Mouse (Mus musculus) neural tube, embryonic 11.5 days (tissue): ENCODE measurements around the gene Ankrd34a. TPM values are rescaled to one million over a fixed set of nuclear protein-coding genes. Genes with fewer than 3 reads are reported as not detected.

Experiments used
- ATAC-seq: fragments of 200-750 bp; cut with Nextera tagmentation; 2 replicates; pipeline ENCODE4 v1.8.0; 2017; ENCODE audit warnings: moderate number of reproducible peaks, mild to moderate bottlenecking, moderate TSS enrichment, moderate library complexity; ENCODE audit not compliant: insufficient read depth, low FRiP score, low TSS enrichment
- DNase-seq: peaks from one replicate; pipeline ENCODE4 v3.0.0-alpha.2; 2015; ENCODE audit warnings: low spot score
- H3K27ac ChIP-seq: fragments of 300-500 bp; sonication (generic); 2 replicates; pipeline ENCODE4 v1.5.1; 2014; ENCODE audit warnings: low read depth, mild to moderate bottlenecking, low read length
- H3K27me3 ChIP-seq: fragments of 300-500 bp; sonication (generic); 2 replicates; pipeline ENCODE4 v1.6.1; 2014; ENCODE audit warnings: mild to moderate bottlenecking, low read length, mixed read lengths; ENCODE audit not compliant: control insufficient read depth, insufficient read depth
- H3K36me3 ChIP-seq: fragments of 300-500 bp; sonication (generic); 2 replicates; pipeline ENCODE4 v1.6.1; 2014; ENCODE audit warnings: mild to moderate bottlenecking, low read length, moderate library complexity, mixed read lengths; ENCODE audit not compliant: control insufficient read depth, insufficient read depth
- H3K4me1 ChIP-seq: fragments of 300-500 bp; sonication (generic); 2 replicates; pipeline ENCODE4 v1.6.1; 2014; ENCODE audit warnings: low read length, mixed read lengths; ENCODE audit not compliant: control insufficient read depth, insufficient read depth
- H3K4me2 ChIP-seq: fragments of 300-500 bp; sonication (generic); 2 replicates; pipeline ENCODE4 v1.6.1; 2014; ENCODE audit warnings: low read depth, mild to moderate bottlenecking, moderate library complexity
- H3K4me3 ChIP-seq: fragments of 300-500 bp; sonication (generic); 2 replicates; pipeline ENCODE4 v1.5.1; 2014; ENCODE audit warnings: low read depth, low read length
- H3K9ac ChIP-seq: fragments of 300-500 bp; sonication (generic); 2 replicates; pipeline ENCODE4 v1.6.1; 2014; ENCODE audit warnings: mild to moderate bottlenecking, low read length
- H3K9me3 ChIP-seq: fragments of 300-500 bp; sonication (generic); 2 replicates; pipeline ENCODE4 v1.6.1; 2016; ENCODE audit warnings: low read length; ENCODE audit not compliant: control insufficient read depth
- WGBS: fragments of 180-500 bp; shearing (Covaris S2); extraction: QIAGEN DNeasy Blood & Tissue Kit; methylation state at CpG from one replicate; pipeline ENCODE4 v1.1.7; 2014; 5-methylcytosine and 5-hydroxymethylcytosine counted together
- polyA plus RNA-seq: library from polyadenylated mRNA; unstranded; fragments of >200 nt; fragmentation: Nextera tagmentation; extraction: Ambion mirVana; gene quantifications from 2 replicates; pipeline ENCODE4 v1.2.1, GENCODE M21; 2014

Ankrd34a gene
- polyA plus RNA-seq = 2.8 and 3.6 TPM in 2 replicates

GRCm38 (mm10) chr3:96596228-96596707, at the start of gene Ankrd34a:
Gene Ankrd34a, plus strand, starts transcription at chr3:96596636.
- H3K9ac ChIP-seq = peak within 1 kb of the TSS; percentile 52
- H3K4me2 ChIP-seq = peak within 1 kb of the TSS; percentile 98
- H3K36me3 ChIP-seq = no peaks in the 10 kb centered on the region
- no peaks in the 10 kb centered on the region for H3K9me3 ChIP-seq
- H3K27ac ChIP-seq = no peak within 1 kb of the TSS
- peaks cover 23% of the 10 kb centered on the region for H3K4me1 ChIP-seq
- H3K27me3 ChIP-seq = peaks cover 6% of the 10 kb centered on the region
- H3K4me3 ChIP-seq = peak within 1 kb of the TSS; percentile 51
- no peak for DNase-seq
- WGBS = 1% methylated on average over 16 of the region's 23 CpGs
- no peak for ATAC-seq

- Histone ChIP-seq H3K4me3 (no peak overlapping the region), H3K27ac (no peak overlapping the region), H3K36me3 (no peaks in the 10 kb centered on the region), H3K9me3 (no peaks in the 10 kb centered on the region), H3K4me2 (no peak overlapping the region), H3K9ac (no peak overlapping the region), H3K27me3 (no peaks in the 10 kb centered on the region), H3K4me1 (no peaks in the 10 kb centered on the region)
- DNase-seq (no peak), ATAC-seq (no peak)
- WGBS = 57% methylated on average over 4 of the region's 4 CpGs
Observed at GRCm38 (mm10) chr3:96546880-96547279, 49.6 kb upstream of the Ankrd34a start.

DNA sequence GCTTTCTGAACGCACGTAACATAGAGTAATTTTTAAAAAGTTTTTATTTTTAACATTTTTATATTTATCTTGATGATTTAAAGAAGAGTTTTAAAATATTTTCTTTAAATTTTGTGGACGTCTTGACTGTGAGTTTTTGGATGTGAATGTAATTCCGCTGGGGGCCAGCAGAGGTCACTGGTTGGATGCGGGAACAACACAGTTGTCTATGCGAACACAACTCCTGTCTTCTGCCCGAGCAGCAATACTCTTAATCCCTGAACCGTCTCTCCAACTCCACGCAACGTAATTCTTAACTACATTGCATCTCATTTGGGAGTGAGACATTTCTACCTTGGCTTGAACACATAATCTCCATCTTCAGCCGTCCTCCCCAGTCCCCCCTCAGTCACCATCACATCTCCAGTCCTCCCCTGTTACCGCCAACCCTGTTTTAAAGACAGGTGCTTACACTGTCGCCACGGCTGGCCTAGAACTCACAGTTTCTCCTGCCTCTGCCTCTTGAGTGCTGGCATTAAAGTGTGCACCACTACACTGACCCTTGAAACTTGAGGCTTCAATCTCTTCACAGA, 49.0 kb upstream of the Ankrd34a start:
- 11% methylated on average over 14 of the region's 14 CpGs for WGBS
- Histone ChIP-seq H3K4me2 (0 out of 2 replicates have a peak overlapping the region, but pooled peaks have one; percentile 6), H3K9ac (no peak overlapping the region), H3K4me1 (no peaks in the 10 kb centered on the region), H3K9me3 (no peaks in the 10 kb centered on the region), H3K4me3 (no peak overlapping the region), H3K27me3 (no peaks in the 10 kb centered on the region), H3K27ac (no peak overlapping the region), H3K36me3 (no peaks in the 10 kb centered on the region)
- no peak; the same call in 1 of the 2 replicates for ATAC-seq
- peak; percentile 65 for DNase-seq

GRCm38 (mm10) chr3:96548824-96549223, 47.6 kb upstream of the Ankrd34a start:
- H3K36me3 ChIP-seq = no peaks in the 10 kb centered on the region
- H3K4me1 ChIP-seq = no peaks in the 10 kb centered on the region
- no peak for ATAC-seq
- no peak overlapping the region for H3K4me3 ChIP-seq
- H3K4me2 ChIP-seq = no peak overlapping the region
- no peak for DNase-seq
- WGBS = 83% methylated on average over 7 of the region's 7 CpGs
- no peaks in the 10 kb centered on the region for H3K27me3 ChIP-seq
- H3K9me3 ChIP-seq = no peaks in the 10 kb centered on the region
- no peak overlapping the region for H3K27ac ChIP-seq
- no peak overlapping the region for H3K9ac ChIP-seq

- H3K9me3 ChIP-seq = no peaks in the 10 kb centered on the region
- H3K27ac ChIP-seq = no peak overlapping the region
- no peaks in the 10 kb centered on the region for H3K36me3 ChIP-seq
- no peak overlapping the region for H3K4me2 ChIP-seq
- H3K4me3 ChIP-seq = no peak overlapping the region
- H3K9ac ChIP-seq = no peak overlapping the region
- DNase-seq (no peak), ATAC-seq (no peak)
- H3K27me3 ChIP-seq = no peaks in the 10 kb centered on the region
- 85% methylated on average over 5 of the region's 5 CpGs for WGBS
- H3K4me1 ChIP-seq = no peaks in the 10 kb centered on the region
Observed at GRCm38 (mm10) chr3:96549346-96549745, 47.1 kb upstream of the Ankrd34a start.

DNA sequence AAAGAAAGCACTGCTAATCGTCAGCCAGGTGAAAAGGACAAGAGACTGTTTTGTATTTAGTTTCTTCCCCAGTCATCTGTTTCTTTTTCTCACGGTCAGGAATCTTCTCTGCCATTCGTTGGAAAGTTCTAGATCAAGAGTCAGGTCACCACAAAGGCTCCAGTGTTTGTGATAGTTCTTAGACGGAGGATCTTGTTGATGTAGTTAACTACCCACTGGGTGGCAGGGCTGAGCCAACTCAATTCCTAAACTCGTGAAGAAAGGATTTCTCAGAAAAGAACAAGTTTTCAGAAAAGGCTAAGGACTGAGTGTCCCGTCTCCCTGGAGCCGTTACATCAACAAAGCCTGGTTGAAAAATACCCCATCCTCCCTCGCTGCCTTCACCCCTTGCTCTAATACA, 45.2 kb upstream of the Ankrd34a start:
- H3K27ac ChIP-seq = no peak overlapping the region
- peak; percentile 65 for DNase-seq
- no peaks in the 10 kb centered on the region for H3K36me3 ChIP-seq
- no peak for ATAC-seq
- H3K4me1 ChIP-seq = no peaks in the 10 kb centered on the region
- H3K27me3 ChIP-seq = no peaks in the 10 kb centered on the region
- H3K9me3 ChIP-seq = no peaks in the 10 kb centered on the region
- no peak overlapping the region for H3K4me2 ChIP-seq
- WGBS = 33% methylated on average over 8 of the region's 8 CpGs
- no peak overlapping the region for H3K9ac ChIP-seq
- H3K4me3 ChIP-seq = no peak overlapping the region

GRCm38 (mm10) chr3:96551890-96552289, 44.5 kb upstream of the Ankrd34a start:
- no peak for DNase-seq
- Histone ChIP-seq H3K27ac (no peak overlapping the region), H3K4me2 (no peak overlapping the region), H3K9ac (no peak overlapping the region), H3K4me1 (peaks cover 4% of the 10 kb centered on the region), H3K4me3 (no peak overlapping the region), H3K36me3 (no peaks in the 10 kb centered on the region), H3K9me3 (no peaks in the 10 kb centered on the region), H3K27me3 (no peaks in the 10 kb centered on the region)
- WGBS = 85% methylated on average over 7 of the region's 7 CpGs
- no peak for ATAC-seq

DNA sequence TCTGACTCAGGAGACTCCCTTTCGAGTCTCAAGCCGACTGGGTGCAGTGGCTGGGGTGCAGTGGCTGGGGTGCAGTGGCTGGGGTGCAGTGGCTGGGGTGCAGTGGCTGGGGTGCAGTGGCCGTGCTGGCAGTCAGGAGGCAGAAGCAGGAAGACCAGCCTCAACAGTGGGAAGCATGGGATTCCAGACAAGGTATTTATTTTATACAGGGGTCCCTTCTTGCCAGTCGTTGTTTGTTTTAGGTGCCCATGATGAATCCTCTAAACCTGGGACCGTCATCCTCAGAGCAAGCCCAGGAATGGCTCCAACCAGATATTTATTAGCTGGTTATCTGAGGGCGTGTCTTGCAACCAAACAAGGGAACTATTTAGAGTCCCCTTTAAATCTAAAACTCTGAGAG, 42.8 kb upstream of the Ankrd34a start:
- Histone ChIP-seq H3K36me3 (no peaks in the 10 kb centered on the region), H3K9me3 (no peaks in the 10 kb centered on the region), H3K27me3 (no peaks in the 10 kb centered on the region), H3K4me1 (peaks cover 6% of the 10 kb centered on the region), H3K4me2 (no peak overlapping the region), H3K4me3 (no peak overlapping the region), H3K27ac (no peak overlapping the region), H3K9ac (no peak overlapping the region)
- DNase-seq (no peak), ATAC-seq (no peak)
- WGBS = 80% methylated on average over 6 of the region's 6 CpGs

DNA sequence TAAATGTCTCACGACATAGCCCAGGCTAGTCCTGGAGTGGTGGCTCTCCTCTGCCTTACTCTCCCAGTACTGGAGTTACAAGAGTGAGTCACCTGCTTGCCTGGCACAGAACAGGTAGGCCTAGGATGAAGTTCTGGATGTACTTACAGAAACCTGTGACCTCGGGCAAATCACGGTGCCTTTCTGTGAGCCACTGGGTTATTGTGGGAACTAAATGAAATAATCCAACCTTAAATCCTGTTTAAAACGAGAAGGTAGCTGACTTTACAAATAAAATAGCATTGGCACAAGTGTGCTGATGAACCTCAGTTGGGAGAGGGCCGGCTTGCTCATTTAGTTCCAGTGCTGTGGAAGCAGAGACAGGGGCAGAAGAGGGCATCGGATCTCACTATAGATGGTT, 42.2 kb upstream of the Ankrd34a start:
- WGBS = 81% methylated on average over 6 of the region's 6 CpGs
- no peak overlapping the region for H3K27ac ChIP-seq
- H3K4me1 ChIP-seq = peaks cover 10% of the 10 kb centered on the region
- no peak overlapping the region for H3K4me2 ChIP-seq
- H3K4me3 ChIP-seq = no peak overlapping the region
- no peak overlapping the region for H3K9ac ChIP-seq
- DNase-seq (no peak), ATAC-seq (no peak)
- no peaks in the 10 kb centered on the region for H3K36me3 ChIP-seq
- H3K9me3 ChIP-seq = no peaks in the 10 kb centered on the region
- no peaks in the 10 kb centered on the region for H3K27me3 ChIP-seq
